Mouse (Mus musculus): ENCODE measurements at regions not wholly inside any gene's neighbourhood (a gene's known extent, or its start where the extent isn't known, plus 50 kb on each side); places are given as distances from the start of the nearest gene placed in this dataset.

DNA sequence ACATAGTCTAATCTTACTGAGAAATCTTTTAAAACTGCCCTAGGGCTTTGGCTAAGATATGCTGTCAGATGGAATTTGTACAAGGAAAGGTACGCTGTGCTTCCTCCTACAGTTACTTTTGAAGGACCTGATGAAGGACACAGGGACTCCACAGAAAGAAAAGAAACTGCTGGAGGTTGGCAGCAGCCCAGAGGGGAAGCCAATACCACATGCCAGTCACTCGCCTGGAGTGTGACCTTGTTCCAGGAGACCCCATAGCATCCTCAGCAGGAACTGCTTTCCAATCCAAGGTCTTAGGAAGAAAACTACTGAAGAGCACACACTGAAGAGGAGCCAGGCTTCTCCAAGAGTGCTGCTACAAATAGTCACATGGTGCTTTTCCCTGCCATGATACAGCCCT is 404.9 kb downstream of the Gpam start:
- Histone ChIP-seq H3K4me2 (ENCODE audit: low read depth) (no peak overlapping the region), H3K4me3 (no peak overlapping the region), H3K79me2 (ENCODE audit: control insufficient read depth, insufficient read depth) (no peaks in the 10 kb centered on the region), H3ac (ENCODE audit: control insufficient read depth, insufficient read length) (no peak overlapping the region), H3K27me3 (ENCODE audit: control insufficient read depth, insufficient read depth, insufficient read length) (no peaks in the 10 kb centered on the region), H3K36me3 (ENCODE audit: control insufficient read depth, insufficient read depth) (no peaks in the 10 kb centered on the region)
- no peak for TF ChIP-seq USF1 (IDR thresholded peaks at IDR 0.05; ENCODE audit: low read depth)
- no peak for TF ChIP-seq CEBPB (IDR thresholded peaks at IDR 0.05; ENCODE audit: insufficient read depth, poor library complexity, severe bottlenecking)

DNA sequence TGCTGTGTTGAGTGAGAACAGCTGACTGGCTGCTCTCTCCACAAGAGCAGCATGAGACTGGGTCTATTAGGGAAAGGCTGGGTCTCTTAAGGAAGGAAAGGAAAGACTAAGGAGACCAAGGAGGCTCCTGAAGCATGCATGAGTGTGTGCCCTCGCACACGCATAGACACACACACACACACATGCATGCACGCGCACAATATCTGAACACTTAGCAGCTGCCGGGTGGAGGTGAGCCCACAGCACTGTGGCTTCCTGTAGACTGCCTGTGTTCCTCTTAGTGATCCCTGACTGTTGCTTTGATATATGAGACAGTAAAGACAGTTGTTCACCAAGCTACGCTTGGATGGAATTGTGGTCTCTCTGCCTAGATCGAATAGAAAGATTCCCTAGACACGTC is 429.6 kb downstream of the Gpam start:
- no peaks in the 10 kb centered on the region for H3K27me3 ChIP-seq (ENCODE audit: control insufficient read depth, insufficient read depth, insufficient read length)
- TF ChIP-seq MYOD1 (IDR thresholded peaks at IDR 0.05; ENCODE audit: control insufficient read depth in 1 of 3, insufficient read length in 2 of 3, low read depth in 2 of 3) (peak in 2 of 3 experiments; percentile 47 to 56), USF1 (IDR thresholded peaks at IDR 0.05; ENCODE audit: low read depth) (no peak), MYOG (IDR thresholded peaks at IDR 0.05; ENCODE audit: control insufficient read depth in 1 of 3, insufficient read depth in 1 of 3, insufficient read length in 2 of 3, low read depth in 2 of 3) (peak in 1 of 3 experiments; percentile 45)
- no peak overlapping the region for H3K4me2 ChIP-seq (ENCODE audit: low read depth)
- H3ac ChIP-seq (ENCODE audit: control insufficient read depth, insufficient read length), result no peak overlapping the region
- no peak overlapping the region for H3K4me3 ChIP-seq
- H3K36me3 ChIP-seq (ENCODE audit: control insufficient read depth, insufficient read depth), result no peaks in the 10 kb centered on the region
- H3K79me2 ChIP-seq (ENCODE audit: control insufficient read depth, insufficient read depth), result no peaks in the 10 kb centered on the region

DNA sequence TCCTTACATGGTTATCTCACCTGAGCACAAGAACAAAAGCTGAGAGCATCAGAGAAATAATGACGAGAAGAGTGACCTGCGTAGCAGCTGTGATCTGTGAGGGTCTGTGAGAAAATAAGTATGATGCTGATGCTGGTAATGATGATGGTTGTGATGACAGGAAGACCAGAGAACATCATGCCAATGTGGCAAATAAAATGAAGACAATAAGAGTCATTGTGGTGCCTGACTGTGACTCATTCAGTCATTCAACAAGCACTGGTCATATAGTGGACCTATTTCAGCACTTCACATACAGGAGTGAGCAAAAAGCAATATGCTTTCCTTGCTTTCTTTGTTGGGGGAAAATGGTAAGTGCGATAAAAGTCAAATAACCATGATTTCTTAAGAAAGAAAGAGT is 433.3 kb downstream of the Gpam start:
- Histone ChIP-seq H3K4me3 (no peak overlapping the region), H3K27me3 (ENCODE audit: control insufficient read depth, insufficient read depth, insufficient read length) (no peaks in the 10 kb centered on the region), H3K36me3 (ENCODE audit: control insufficient read depth, insufficient read depth) (no peaks in the 10 kb centered on the region), H3K4me2 (ENCODE audit: low read depth) (peak overlapping the region; percentile 37), H3ac (ENCODE audit: control insufficient read depth, insufficient read length) (no peak overlapping the region), H3K79me2 (ENCODE audit: control insufficient read depth, insufficient read depth) (no peaks in the 10 kb centered on the region)
- TF ChIP-seq TCF3 (IDR thresholded peaks at IDR 0.05; ENCODE audit: insufficient read length, low read depth), result no peak
- no peak for TF ChIP-seq SRF (IDR thresholded peaks at IDR 0.05; ENCODE audit: control insufficient read depth, insufficient read length, low read depth)
- TF ChIP-seq USF1 (IDR thresholded peaks at IDR 0.05; ENCODE audit: low read depth), result no peak
- no peak for TF ChIP-seq TCF12 (IDR thresholded peaks at IDR 0.05; ENCODE audit: insufficient read depth, poor library complexity, severe bottlenecking)
- TF ChIP-seq MYOG (IDR thresholded peaks at IDR 0.05; ENCODE audit: control insufficient read depth in 1 of 3, insufficient read depth in 1 of 3, insufficient read length in 2 of 3, low read depth in 2 of 3), result no peak
- TF ChIP-seq MAX (IDR thresholded peaks at IDR 0.05; ENCODE audit: low read depth), result no peak
- TF ChIP-seq POLR2AphosphoS2 (IDR thresholded peaks at IDR 0.05; ENCODE audit: insufficient read length, low read depth), result no peak
- no peak for TF ChIP-seq REST (IDR thresholded peaks at IDR 0.05; ENCODE audit: insufficient read depth, insufficient read length)
- TF ChIP-seq MYOD1 (IDR thresholded peaks at IDR 0.05; ENCODE audit: control insufficient read depth in 1 of 3, insufficient read length in 2 of 3, low read depth in 2 of 3), result no peak
- no peak for TF ChIP-seq CEBPB (IDR thresholded peaks at IDR 0.05; ENCODE audit: insufficient read depth, poor library complexity, severe bottlenecking)
- TF ChIP-seq E2F4 (IDR thresholded peaks at IDR 0.05; ENCODE audit: insufficient read depth), result no peak
- no peak for TF ChIP-seq POLR2A (IDR thresholded peaks at IDR 0.05; ENCODE audit: insufficient read length, low read depth)

DNA sequence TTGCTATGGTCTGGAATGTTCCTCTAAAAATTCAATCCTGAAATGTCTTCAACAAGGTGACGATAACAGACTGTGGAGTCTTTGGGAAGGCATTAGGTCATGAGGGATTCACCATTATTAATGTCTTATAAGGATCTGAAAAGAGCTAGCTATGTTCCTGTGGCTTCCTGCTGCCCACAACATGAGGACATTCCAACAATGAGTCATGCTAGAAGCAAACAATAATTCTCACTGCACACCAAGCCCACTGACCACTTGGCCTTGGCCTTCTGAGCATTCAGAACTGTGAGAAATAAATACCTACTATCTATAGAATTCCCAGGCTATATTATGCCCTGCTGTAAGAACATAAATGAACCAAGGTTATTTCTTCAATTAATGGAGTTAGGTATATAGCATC is 433.9 kb downstream of the Gpam start:
- Histone ChIP-seq H3K27me3 (ENCODE audit: control insufficient read depth, insufficient read depth, insufficient read length) (no peaks in the 10 kb centered on the region), H3K4me2 (ENCODE audit: low read depth) (peak overlapping the region; percentile 37), H3K36me3 (ENCODE audit: control insufficient read depth, insufficient read depth) (no peaks in the 10 kb centered on the region), H3K4me3 (no peak overlapping the region), H3K79me2 (ENCODE audit: control insufficient read depth, insufficient read depth) (no peaks in the 10 kb centered on the region), H3ac (ENCODE audit: control insufficient read depth, insufficient read length) (no peak overlapping the region)
- TF ChIP-seq E2F4 (IDR thresholded peaks at IDR 0.05; ENCODE audit: insufficient read depth) (no peak), TCF3 (IDR thresholded peaks at IDR 0.05; ENCODE audit: insufficient read length, low read depth) (no peak), CEBPB (IDR thresholded peaks at IDR 0.05; ENCODE audit: insufficient read depth, poor library complexity, severe bottlenecking) (0 out of 2 replicates have a peak, but pooled peaks have one; percentile 6)

DNA sequence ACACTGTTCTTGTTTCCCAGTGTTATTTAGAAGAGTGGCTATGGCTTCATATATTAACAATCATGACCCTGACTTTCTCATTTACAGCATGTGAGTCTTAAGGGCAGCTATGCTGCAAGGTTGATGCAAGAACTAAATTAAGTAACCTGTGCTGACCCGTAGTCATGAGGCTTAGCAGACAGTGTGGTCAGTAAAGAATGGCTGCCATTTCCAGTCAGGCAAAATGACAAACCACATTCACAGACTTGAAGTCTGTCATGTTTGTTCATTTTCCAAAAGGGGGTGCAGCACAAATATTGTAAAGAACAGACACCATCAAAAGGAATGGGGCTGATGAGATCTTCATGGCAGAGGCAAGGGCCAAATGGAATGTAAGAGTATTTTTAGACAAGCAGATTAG is 435.2 kb downstream of the Gpam start:
- TF ChIP-seq MYOD1 (IDR thresholded peaks at IDR 0.05; ENCODE audit: control insufficient read depth in 1 of 3, insufficient read length in 2 of 3, low read depth in 2 of 3) (no peak), CEBPB (IDR thresholded peaks at IDR 0.05; ENCODE audit: insufficient read depth, poor library complexity, severe bottlenecking) (0 out of 2 replicates have a peak, but pooled peaks have one; percentile 65), MAX (IDR thresholded peaks at IDR 0.05; ENCODE audit: low read depth) (no peak), MYOG (IDR thresholded peaks at IDR 0.05; ENCODE audit: control insufficient read depth in 1 of 3, insufficient read depth in 1 of 3, insufficient read length in 2 of 3, low read depth in 2 of 3) (no peak)
- no peak overlapping the region for H3K4me3 ChIP-seq
- no peaks in the 10 kb centered on the region for H3K27me3 ChIP-seq (ENCODE audit: control insufficient read depth, insufficient read depth, insufficient read length)
- no peak overlapping the region for H3K4me2 ChIP-seq (ENCODE audit: low read depth)
- no peak overlapping the region for H3ac ChIP-seq (ENCODE audit: control insufficient read depth, insufficient read length)
- no peaks in the 10 kb centered on the region for H3K36me3 ChIP-seq (ENCODE audit: control insufficient read depth, insufficient read depth)
- H3K79me2 ChIP-seq (ENCODE audit: control insufficient read depth, insufficient read depth), result no peaks in the 10 kb centered on the region

DNA sequence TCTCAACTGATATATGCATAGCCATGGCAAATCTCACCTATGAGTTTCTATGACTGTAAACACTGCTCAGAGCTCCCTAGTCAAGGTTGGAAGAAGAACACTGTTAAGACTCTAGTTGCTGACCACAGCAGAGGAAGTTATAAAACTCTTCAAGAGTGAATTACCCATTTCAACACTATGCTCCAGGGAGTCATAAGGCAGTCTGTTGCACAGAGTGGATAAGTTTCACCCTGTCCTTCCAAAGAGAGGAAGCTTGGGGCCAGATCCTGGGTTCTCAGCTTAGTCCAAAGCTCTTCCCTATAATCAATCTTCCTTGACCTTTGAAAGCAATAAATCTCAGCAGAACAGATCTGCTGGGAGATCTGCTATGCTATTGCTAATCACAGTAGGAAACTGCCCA is 438.4 kb downstream of the Gpam start:
- Histone ChIP-seq H3K4me2 (ENCODE audit: low read depth) (no peak overlapping the region), H3K4me3 (no peak overlapping the region)

More for the DNA sequence above, 438.4 kb downstream of the Gpam start:
- Histone ChIP-seq H3K27me3 (ENCODE audit: control insufficient read depth, insufficient read depth, insufficient read length) (no peaks in the 10 kb centered on the region), H3ac (ENCODE audit: control insufficient read depth, insufficient read length) (no peak overlapping the region), H3K36me3 (ENCODE audit: control insufficient read depth, insufficient read depth) (no peaks in the 10 kb centered on the region), H3K79me2 (ENCODE audit: control insufficient read depth, insufficient read depth) (no peaks in the 10 kb centered on the region)
- TF ChIP-seq REST (IDR thresholded peaks at IDR 0.05; ENCODE audit: insufficient read depth, insufficient read length) (no peak), E2F4 (IDR thresholded peaks at IDR 0.05; ENCODE audit: insufficient read depth) (no peak), MAX (IDR thresholded peaks at IDR 0.05; ENCODE audit: low read depth) (no peak), MYOD1 (IDR thresholded peaks at IDR 0.05; ENCODE audit: control insufficient read depth in 1 of 3, insufficient read length in 2 of 3, low read depth in 2 of 3) (no peak), SRF (IDR thresholded peaks at IDR 0.05; ENCODE audit: control insufficient read depth, insufficient read length, low read depth) (no peak), MYOG (IDR thresholded peaks at IDR 0.05; ENCODE audit: control insufficient read depth in 1 of 3, insufficient read depth in 1 of 3, insufficient read length in 2 of 3, low read depth in 2 of 3) (no peak), CEBPB (IDR thresholded peaks at IDR 0.05; ENCODE audit: insufficient read depth, poor library complexity, severe bottlenecking) (no peak), POLR2A (IDR thresholded peaks at IDR 0.05; ENCODE audit: insufficient read length, low read depth) (no peak), TCF3 (IDR thresholded peaks at IDR 0.05; ENCODE audit: insufficient read length, low read depth) (no peak), USF1 (IDR thresholded peaks at IDR 0.05; ENCODE audit: low read depth) (no peak)

Measured in myocyte (in vitro differentiated cells).